Mouse (Mus musculus) limb, embryonic 14.5 days (tissue): ENCODE data around the gene Dab1. TPM values are rescaled to one million over a fixed set of nuclear protein-coding genes. Genes with fewer than 3 reads are reported as not detected.

Experiments used
- ATAC-seq: fragments of 200-750 bp; cut with Nextera tagmentation; 2 replicates; pipeline ENCODE4 v1.8.0; 2017; ENCODE audit warnings: low read depth, moderate number of reproducible peaks, moderate TSS enrichment; ENCODE audit not compliant: low FRiP score
- DNase-seq: peaks from one replicate; pipeline ENCODE4 v3.0.0-alpha.2; 2015; ENCODE audit warnings: low spot score
- H3K27ac ChIP-seq: fragments of 300-500 bp; sonication (generic); replicated peaks from 2 replicates; pipeline ENCODE4 v1.5.1; 2014; ENCODE audit warnings: low read depth, mild to moderate bottlenecking, low read length, moderate library complexity, mixed read lengths
- H3K27me3 ChIP-seq: fragments of 300-500 bp; sonication (generic); 2 replicates; pipeline ENCODE4 v1.6.1; 2014; ENCODE audit warnings: low read length, mixed read lengths; ENCODE audit not compliant: control insufficient read depth, insufficient read depth
- H3K36me3 ChIP-seq: fragments of 300-500 bp; sonication (generic); 2 replicates; pipeline ENCODE4 v1.6.1; 2014; ENCODE audit warnings: mild to moderate bottlenecking, low read length, moderate library complexity, mixed read lengths; ENCODE audit not compliant: control insufficient read depth, insufficient read depth
- H3K4me1 ChIP-seq: fragments of 300-500 bp; sonication (generic); 2 replicates; pipeline ENCODE4 v1.6.1; 2014; ENCODE audit warnings: antibody characterized with exemption, low read length, mixed read lengths; ENCODE audit not compliant: control insufficient read depth, insufficient read depth
- H3K4me2 ChIP-seq: fragments of 300-500 bp; sonication (generic); replicated peaks from 2 replicates; pipeline ENCODE4 v1.6.1; 2014; ENCODE audit warnings: low read depth, mild to moderate bottlenecking, low read length, moderate library complexity; ENCODE audit not compliant: severe bottlenecking
- H3K4me3 ChIP-seq: fragments of 300-500 bp; sonication (generic); replicated peaks from 2 replicates; pipeline ENCODE4 v1.5.1; 2014; ENCODE audit warnings: low read length
- H3K9ac ChIP-seq: fragments of 300-500 bp; sonication (generic); 2 replicates; pipeline ENCODE4 v1.6.1; 2014; ENCODE audit warnings: mild to moderate bottlenecking, low read depth, low read length, moderate library complexity; ENCODE audit not compliant: severe bottlenecking
- H3K9me3 ChIP-seq: fragments of 300-500 bp; sonication (generic); 2 replicates; pipeline ENCODE4 v1.6.1; 2016; ENCODE audit warnings: low read length; ENCODE audit not compliant: control insufficient read depth
- POLR2A ChIP-seq: fragments of 200-500 bp; IDR thresholded peaks from 2 replicates; pipeline ENCODE4 v1.8.0; 2012; ENCODE audit warnings: inconsistent platforms, mild to moderate bottlenecking, moderate library complexity, borderline replicate concordance; ENCODE audit not compliant: insufficient read depth, insufficient read length; ENCODE audit errors: extremely low read depth
- WGBS: fragments of 180-500 bp; shearing (Covaris S2); extraction: QIAGEN DNeasy Blood & Tissue Kit; methylation state at CpG from one replicate; pipeline ENCODE4 v1.1.7; 2014; 5-methylcytosine and 5-hydroxymethylcytosine counted together
- polyA plus RNA-seq, 2 experiments: library from polyadenylated mRNA; depleted of rRNA in 1 of 2; stranded (reverse) in 1 of 2; unstranded in 1 of 2; fragments of >200 nt; fragmentation: Nextera tagmentation in 1 of 2; extraction: Ambion mirVana in 1 of 2; gene quantifications; 2 replicates each; pipeline versions ENCODE4 v1.2.1 to v1.2.3; 2012 to 2014

The Dab1 gene
- polyA plus RNA-seq, 2 experiments = 5.5 to 12.1 TPM

- H3K27ac ChIP-seq = no peak overlapping the region
- DNase-seq (no peak), ATAC-seq (no peak)
- TF ChIP-seq POLR2A = no peak
- H3K4me2 ChIP-seq = no peak overlapping the region
- H3K36me3 ChIP-seq = no peaks in the 10 kb centered on the region
- no peak overlapping the region for H3K4me3 ChIP-seq
- no peak overlapping the region for H3K9ac ChIP-seq
- H3K27me3 ChIP-seq = peaks cover 4% of the 10 kb centered on the region; the same call in 1 of the 2 replicates
- H3K9me3 ChIP-seq = no peaks in the 10 kb centered on the region
- WGBS = 68% methylated on average over 2 of the region's 2 CpGs
- H3K4me1 ChIP-seq = 0 out of 2 replicates have a peak, but pooled peaks cover 3% of the 10 kb centered on the region
These were observed 825.8 kb downstream of the Dab1 start for GRCm38 (mm10) chr4:104444985-104445384.

GRCm38 (mm10) chr4:104448199-104448598 lies 829.0 kb downstream of the Dab1 start:
- DNase-seq = no peak
- Histone ChIP-seq H3K9me3 (no peaks in the 10 kb centered on the region), H3K9ac (no peak overlapping the region), H3K27ac (no peak overlapping the region), H3K36me3 (no peaks in the 10 kb centered on the region), H3K4me3 (no peak overlapping the region), H3K27me3 (peaks cover 4% of the 10 kb centered on the region; the same call in 1 of the 2 replicates), H3K4me1 (no peaks in the 10 kb centered on the region), H3K4me2 (no peak overlapping the region)
- no peak for TF ChIP-seq POLR2A
- no peak for ATAC-seq
- 88% methylated on average over 1 of the region's 1 CpGs for WGBS

DNA sequence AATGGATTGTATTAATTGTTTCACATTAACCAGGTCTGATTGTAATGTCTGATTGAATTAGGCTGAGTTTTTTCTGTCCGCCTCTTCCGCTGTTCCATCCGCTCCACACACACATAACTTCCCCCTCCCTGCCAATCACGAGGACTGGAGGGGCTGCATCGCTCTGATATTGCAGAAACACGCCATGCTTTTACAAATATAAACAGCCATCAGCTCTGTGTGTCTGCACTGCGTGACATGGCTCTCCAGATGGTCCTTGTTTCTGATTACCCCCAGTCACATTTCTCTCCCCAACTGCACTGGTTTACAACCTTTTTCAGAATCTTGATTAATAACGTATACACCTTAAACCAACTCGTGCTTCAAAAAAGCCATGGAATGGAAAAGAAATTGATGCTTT lies 831.5 kb downstream of the Dab1 start:
- H3K27me3 ChIP-seq = no peaks in the 10 kb centered on the region
- H3K36me3 ChIP-seq = no peaks in the 10 kb centered on the region
- no peak overlapping the region for H3K27ac ChIP-seq
- no peak overlapping the region for H3K4me3 ChIP-seq
- H3K9me3 ChIP-seq = no peaks in the 10 kb centered on the region
- ATAC-seq = no peak
- no peak overlapping the region for H3K4me2 ChIP-seq
- no peak overlapping the region for H3K9ac ChIP-seq
- no peak for TF ChIP-seq POLR2A
- 49% methylated on average over 9 of the region's 9 CpGs for WGBS
- no peak for DNase-seq
- H3K4me1 ChIP-seq = no peaks in the 10 kb centered on the region

DNA sequence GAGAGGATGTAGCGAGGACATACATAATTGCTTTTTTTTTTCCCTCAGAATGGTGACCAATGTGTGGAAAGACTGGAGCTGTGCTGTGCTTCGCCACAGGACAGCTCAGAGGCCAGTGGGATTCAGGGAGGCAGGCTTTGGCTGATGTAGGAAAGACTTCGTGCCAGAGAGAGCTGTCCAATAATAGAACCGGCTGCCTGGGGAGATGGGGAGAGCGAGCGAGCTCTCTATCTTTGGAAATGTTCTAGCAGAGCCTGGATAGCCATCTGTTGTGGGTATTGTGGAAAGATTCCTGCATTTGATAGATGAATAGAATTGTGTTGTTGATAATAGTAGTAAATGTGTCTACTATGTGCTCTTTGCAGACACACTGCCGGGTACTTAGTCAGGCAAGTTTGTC lies 833.4 kb downstream of the Dab1 start:
- no peaks in the 10 kb centered on the region for H3K27me3 ChIP-seq
- no peak overlapping the region for H3K27ac ChIP-seq
- H3K36me3 ChIP-seq = no peaks in the 10 kb centered on the region
- no peak overlapping the region for H3K9ac ChIP-seq
- no peak for TF ChIP-seq POLR2A
- DNase-seq (peak; percentile 9), ATAC-seq (no peak)
- H3K9me3 ChIP-seq = no peaks in the 10 kb centered on the region
- no peak overlapping the region for H3K4me2 ChIP-seq
- H3K4me1 ChIP-seq = no peaks in the 10 kb centered on the region
- no peak overlapping the region for H3K4me3 ChIP-seq
- WGBS = 66% methylated on average over 7 of the region's 7 CpGs

DNA sequence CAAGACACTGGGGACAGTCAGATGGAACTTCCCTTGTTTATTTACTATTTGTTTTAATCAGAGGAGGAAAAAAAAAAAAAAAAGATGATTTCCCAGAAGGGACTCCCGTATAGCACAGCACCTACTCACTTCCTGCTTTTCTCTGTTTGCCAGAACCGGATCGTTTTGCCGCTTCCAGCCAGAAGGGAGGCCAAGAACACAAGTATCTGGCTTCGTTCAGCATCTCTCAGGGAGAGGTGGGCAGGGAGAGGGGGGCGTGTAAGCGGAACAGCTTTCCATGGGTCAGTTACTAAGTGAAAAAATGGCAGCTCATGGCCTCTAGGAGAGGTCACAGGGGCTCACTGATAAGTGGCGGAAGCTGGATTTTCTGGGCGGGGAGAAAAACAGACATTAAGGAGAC lies 836.0 kb downstream of the Dab1 start:
- no peaks in the 10 kb centered on the region for H3K4me1 ChIP-seq
- 64% methylated on average over 9 of the region's 9 CpGs for WGBS
- no peak for DNase-seq

GRCm38 (mm10) chr4:104455760-104456159 lies 836.6 kb downstream of the Dab1 start:
- H3K27ac ChIP-seq = no peak overlapping the region
- DNase-seq (no peak), ATAC-seq (no peak)
- TF ChIP-seq POLR2A = no peak
- H3K4me1 ChIP-seq = no peaks in the 10 kb centered on the region
- no peaks in the 10 kb centered on the region for H3K27me3 ChIP-seq
- no peak overlapping the region for H3K9ac ChIP-seq
- H3K4me2 ChIP-seq = no peak overlapping the region
- 48% methylated on average over 3 of the region's 3 CpGs for WGBS
- no peak overlapping the region for H3K4me3 ChIP-seq
- no peaks in the 10 kb centered on the region for H3K36me3 ChIP-seq
- no peaks in the 10 kb centered on the region for H3K9me3 ChIP-seq

More for the DNA sequence above, 836.0 kb downstream of the Dab1 start:
- no peak overlapping the region for H3K4me3 ChIP-seq
- no peak overlapping the region for H3K9ac ChIP-seq
- H3K27me3 ChIP-seq = no peaks in the 10 kb centered on the region
- no peak overlapping the region for H3K27ac ChIP-seq
- no peaks in the 10 kb centered on the region for H3K36me3 ChIP-seq
- H3K4me2 ChIP-seq = no peak overlapping the region
- no peaks in the 10 kb centered on the region for H3K9me3 ChIP-seq
- no peak for TF ChIP-seq POLR2A
- no peak for ATAC-seq
